Mouse (Mus musculus) MEL (cell line): ENCODE measurements around the gene Tbx21.

ENCODE experiments used
- GABPA ChIP-seq: IDR thresholded peaks from 2 replicates; pipeline ENCODE4 v1.6.1; 2012; ENCODE audit warnings: low read depth, mild to moderate bottlenecking, inconsistent platforms, low read length, improper control_type of control experiment, moderate library complexity
- MAX ChIP-seq: IDR thresholded peaks from 2 replicates; pipeline ENCODE4 v1.6.1; 2011; ENCODE audit warnings: low read length, improper control_type of control experiment
- NRF1 ChIP-seq: IDR thresholded peaks from 2 replicates; pipeline ENCODE4 v1.6.1; 2014; ENCODE audit warnings: low read depth, mild to moderate bottlenecking, inconsistent platforms, low read length, improper control_type of control experiment, moderate library complexity; ENCODE audit not compliant: poor library complexity, insufficient read depth, severe bottlenecking
- POLR2A ChIP-seq, 2 experiments: IDR thresholded peaks; 2 replicates each; pipeline ENCODE4 v1.6.1; 2011 to 2012; ENCODE audit warnings: low read length in 2 of 2, mild to moderate bottlenecking in 2 of 2, control low read depth in 1 of 2, improper control_type of control experiment in 1 of 2, low read depth in 1 of 2, moderate library complexity in 1 of 2; ENCODE audit not compliant: control insufficient read depth in 1 of 2, insufficient read depth in 1 of 2, poor library complexity in 1 of 2
- TAL1 ChIP-seq: IDR thresholded peaks from 2 replicates; pipeline ENCODE4 v1.6.1; 2012; ENCODE audit warnings: mild to moderate bottlenecking, inconsistent platforms, low read length, moderate library complexity, mixed read lengths

DNA sequence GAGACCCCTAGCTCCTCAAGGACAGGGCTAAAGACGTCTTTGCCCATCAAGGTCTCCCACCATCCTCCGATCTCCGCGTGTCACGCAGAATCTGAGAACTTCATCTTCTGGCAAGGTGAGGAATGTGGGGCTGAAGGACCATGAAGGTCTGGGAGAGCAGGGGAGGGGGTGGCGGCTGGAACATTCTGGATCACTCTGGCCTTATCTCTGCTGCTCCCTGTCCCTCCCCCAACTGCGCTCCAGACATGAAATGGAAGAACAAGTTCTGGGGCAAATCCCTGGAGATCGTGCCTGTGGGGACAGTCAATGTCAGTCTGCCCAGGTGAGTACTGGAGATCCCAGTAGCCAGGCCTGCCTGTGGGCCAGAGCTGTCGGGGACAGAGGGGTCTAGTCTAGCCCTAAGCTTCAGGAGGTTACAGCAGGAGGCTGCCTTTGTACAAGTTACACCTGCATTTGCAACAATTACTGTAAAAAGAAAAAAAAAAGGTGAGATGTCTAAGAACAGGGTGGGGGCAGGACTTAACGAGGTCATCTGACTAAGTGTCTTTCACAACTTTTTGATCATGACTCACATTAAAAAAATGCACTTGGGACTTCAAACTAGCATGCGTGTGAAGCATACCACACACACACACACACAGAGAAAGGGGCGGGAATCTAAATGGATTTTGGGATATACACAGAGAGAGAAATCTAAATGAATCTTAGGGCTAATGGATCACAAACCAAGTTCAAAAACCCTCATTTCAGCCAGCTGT is 49.4 kb downstream of the Tbx21 start:
- TF ChIP-seq POLR2A (IDR thresholded peaks at IDR 0.05; ENCODE audit: control insufficient read depth in 1 of 2, insufficient read depth in 1 of 2, low read depth in 1 of 2, low read length in 2 of 2, poor library complexity in 1 of 2) (no peak), MAX (no peak), GABPA (no peak), NRF1 (no peak), TAL1 (no peak)
